Mouse (Mus musculus): Measurements from ENCODE around the gene 4930404H24Rik.
A peak's percentile ranks its signal among the peaks of the same experiment; 100 is the strongest.

The 4930404H24Rik gene

DNA sequence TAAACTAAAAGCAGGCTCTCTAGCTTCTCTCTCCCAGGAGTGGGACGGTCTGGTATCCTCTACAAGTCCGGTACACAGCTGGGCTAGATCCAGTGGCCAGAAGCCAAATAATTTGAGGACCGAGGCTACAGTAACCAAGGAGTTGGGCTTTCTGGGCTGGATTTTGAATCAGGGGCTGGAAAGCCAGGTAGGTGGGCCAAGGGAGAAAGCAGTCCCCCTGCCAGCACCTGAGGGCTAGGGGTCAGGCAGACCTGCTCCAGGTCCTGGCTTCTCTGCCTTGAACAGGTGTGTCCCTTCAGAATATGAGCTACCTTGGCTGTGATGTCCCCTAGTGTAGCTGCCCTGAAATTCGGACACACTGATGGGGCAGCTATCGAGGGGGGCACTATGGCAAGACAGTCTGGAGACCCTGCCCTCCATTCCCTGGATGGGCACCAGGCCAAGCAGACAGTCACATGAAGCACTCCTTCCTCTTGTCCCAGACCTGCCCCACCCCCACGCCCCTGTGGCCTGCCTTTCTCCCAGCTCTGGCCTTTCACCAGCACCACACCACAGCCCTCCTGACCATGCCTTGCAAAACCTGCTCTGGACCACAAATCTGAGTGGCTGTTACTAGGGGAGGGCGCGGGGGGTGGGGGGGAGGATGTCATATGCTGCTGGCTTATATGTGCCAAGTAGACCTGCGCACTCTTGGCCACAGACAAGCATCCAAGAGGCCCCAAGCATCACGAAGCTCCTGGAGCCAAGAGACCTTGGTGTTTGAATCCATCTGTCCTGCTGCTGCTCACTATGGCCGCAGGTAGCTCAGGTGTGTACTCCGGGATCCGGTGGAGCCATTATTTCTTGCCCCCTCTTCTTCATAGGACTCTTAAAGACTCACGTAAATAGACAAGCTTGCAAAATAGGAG, 20.1 kb downstream of the 4930404H24Rik start:
- no peak for DNase-seq

DNA sequence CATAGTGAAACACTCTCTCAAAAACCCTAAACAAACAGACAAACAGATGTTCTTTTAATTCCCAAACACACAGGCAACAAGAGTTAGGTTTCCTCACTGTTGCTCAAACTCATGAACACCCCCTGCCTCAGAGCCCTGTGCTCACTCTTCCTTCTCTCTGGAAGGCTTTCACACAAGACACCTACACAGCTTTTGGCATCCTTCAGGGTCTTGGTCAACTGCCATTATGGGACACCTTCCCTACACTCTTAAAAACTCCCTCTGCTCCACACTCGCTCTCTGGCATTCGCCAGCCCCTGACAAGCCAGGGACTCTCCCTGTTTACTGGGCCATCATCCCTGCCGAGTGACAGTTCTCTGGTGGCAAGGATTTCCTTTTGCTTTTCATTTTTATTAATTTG, 21.4 kb downstream of the 4930404H24Rik start:
- DNase-seq = no peak

DNA sequence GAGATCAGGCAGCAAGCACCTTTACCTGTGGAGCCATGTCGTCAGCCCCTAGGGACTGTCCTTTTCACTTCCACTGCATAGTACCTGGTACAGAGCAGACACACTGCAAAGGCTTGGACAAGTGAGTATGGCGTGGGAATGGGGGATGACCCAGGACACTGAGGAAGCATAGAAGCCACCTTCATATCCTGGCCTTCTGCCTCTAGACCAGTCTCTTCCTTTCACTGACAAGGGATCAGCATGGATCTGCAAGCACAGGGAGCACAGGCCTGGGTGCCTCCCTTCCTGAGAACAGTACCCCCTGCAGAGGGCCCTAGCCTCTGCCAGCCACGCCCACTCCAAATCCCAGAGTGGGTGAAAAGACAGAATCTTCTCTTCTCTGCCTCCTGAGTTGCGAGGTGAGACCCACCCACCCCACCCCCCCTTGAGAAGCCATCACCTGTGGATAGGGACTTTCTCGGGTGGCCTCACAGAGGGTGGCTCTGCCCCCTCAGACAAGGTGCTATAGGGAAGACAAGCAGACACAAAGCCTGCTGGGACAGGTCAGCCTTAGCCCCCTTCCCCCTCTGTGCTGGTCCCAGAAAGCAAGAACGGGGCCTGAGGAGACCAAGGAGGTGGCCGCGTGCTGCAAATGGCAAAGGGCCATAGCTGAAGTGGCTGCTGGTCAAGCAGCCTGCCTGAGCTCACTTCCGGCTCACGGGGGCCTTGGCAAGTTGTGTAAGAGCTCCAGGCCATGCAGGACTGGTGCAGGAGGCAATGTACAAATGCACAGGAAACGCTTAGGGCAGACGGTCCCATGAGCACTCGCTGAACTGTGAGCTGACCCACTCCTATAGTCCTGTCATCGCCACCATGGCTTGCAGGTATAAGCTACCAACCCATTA, 22.1 kb downstream of the 4930404H24Rik start:
- DNase-seq = no peak

DNA sequence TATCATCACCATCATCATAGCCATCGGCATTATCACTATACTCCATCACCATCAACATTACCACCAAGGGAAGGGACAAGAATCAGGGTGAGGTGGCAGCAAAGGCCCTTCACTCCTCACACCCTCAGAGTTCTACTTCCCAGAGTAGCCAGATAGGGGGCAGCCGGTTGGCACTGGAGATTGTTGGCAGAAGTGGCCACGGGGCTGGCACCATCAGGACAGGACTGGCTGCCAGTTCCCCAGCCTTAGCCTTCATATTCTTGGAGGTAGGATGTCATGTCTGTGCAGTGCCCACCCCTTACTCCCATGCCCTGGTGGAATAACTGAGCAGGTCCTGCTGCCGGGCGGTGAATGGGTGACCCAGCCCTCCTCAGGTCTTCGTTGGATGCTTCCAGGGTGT, 23.0 kb downstream of the 4930404H24Rik start:
- DNase-seq = no peak

DNA sequence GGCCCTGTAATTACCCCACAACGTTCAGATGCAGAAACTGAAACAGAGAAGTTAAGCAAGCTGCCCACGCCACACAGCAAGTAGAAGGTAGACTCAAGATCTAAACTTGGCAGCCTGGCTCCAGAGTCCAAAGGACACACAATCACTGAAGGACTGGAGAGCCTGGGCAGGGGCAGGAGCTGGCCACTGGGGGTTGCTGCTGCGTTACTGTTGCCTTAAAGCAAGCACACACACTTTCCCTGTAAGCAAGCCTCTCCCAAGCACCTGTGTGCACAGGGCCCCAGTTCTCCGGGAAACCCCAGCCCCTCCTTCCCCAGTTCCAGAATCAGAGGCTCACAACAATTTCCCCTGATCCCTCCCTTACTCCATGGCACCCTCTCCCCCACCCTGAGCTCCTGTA, 24.4 kb downstream of the 4930404H24Rik start:
- DNase-seq = no peak

DNA sequence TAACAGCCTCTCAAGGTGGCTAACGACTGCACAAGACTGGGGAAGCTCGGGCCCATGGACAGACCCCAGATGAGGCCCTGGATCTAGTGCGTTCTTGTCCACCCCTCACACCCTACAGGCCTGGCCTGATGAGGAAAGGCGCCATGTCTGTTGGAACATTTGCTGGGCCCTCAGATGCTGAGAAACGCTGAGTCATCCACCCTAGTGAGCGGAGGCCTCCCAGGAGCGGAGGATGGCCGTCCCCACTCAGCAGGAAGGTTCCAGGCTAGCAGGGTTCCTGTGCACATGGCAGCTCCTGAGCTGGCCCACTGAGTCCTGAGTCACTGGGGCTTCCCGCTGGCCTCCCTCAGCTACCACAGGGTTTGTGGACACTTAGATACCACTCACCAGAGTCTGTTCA, 27.5 kb downstream of the 4930404H24Rik start:
- DNase-seq = no peak

DNA sequence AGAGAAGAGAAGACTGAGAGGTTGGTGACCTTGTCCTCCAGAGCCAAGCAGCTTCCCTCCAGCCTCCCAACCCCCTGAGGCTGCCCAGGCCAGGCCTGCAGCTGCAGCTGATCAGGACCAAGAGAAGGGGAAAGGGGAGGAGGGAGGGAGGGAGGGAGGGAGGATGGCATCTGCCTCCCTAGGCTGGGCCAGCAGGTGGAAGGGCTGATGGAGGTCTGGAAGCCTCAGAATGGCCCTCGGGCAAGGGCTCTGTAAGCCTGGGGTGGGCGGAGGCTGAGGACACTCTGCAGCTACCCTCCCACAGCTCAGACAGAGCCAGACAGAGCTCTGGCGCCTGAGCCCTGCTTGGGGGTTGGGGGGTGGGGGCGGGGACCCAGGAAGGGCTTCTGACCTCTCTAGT, 29.7 kb downstream of the 4930404H24Rik start:
- no peak for DNase-seq

DNA sequence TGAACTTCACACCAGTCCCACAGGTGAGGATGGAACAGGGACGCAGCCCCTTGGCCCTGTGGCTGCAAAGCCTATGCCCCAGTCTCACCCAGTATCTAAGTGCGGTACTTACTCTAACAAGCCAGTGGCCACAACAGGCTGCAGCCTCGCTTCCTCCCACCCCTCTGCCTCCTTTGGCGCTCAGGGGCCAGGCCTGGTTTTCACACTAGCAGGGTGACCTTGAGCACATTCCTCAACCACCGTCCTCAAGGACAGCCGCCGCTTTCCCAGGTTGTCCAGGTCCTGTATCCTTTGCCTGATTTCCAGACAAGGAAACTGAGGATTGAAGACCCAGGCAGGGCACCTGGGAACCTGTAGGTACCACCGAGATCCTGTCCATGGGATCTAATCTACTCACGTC, 30.6 kb downstream of the 4930404H24Rik start:
- no peak for DNase-seq

DNA sequence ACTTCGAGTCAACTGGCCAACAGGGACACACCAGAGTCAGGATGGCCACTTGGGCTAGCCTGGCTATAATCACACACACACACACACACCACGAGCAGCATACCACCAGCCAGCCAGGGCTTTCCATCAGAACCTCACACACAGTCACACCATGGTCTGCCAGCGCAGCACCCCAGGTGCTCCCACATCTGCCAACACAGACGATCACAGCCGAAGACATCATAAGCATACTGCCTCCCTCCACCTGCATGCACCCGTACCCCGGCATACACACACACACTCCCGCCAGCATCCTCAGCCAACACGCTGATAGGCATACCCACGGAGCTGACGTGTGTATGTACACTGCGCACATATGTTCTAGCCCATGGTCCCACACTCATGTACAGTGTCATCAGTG, 31.1 kb downstream of the 4930404H24Rik start:
- DNase-seq = no peak

DNA sequence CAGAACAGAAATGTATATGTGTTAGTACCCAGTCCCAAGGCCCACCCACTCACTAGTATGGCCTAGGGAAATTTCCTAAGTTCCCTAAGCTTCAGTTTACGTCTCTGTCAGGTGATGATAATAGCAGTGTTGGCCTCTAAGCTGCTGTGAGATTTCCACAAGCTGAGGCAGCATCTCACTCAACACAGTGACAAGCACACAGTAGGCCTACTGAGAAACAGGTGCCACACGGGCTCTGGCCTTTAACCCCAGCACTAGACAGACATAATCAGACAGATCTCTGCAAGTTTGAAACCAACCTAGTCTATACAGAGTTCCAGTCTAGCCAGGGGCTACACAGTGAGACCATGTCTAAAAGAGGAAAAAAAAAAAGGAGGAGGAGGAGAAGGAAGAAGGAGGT, 32.1 kb downstream of the 4930404H24Rik start:
- DNase-seq = no peak

DNA sequence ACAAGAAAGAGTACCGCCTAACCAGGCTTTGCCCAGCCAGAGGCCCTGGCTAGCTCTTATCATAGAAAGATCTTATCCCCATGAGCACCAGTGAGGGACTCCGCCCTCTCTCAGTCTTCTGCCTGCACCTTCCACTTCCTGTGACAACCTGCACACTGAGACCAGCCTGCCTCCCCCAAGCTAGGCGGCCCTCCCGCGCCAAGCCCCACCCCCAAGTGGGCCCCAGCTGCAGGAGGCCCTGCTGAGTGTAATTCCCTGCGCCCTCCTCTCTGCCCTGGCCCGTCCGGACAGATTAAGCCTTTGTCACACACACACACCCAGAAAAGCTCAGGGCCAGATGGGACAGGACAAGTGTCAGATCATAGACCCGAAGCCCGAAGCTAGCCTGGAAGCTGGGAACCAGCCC, 33.3 kb downstream of the 4930404H24Rik start:
- DNase-seq = no peak

DNA sequence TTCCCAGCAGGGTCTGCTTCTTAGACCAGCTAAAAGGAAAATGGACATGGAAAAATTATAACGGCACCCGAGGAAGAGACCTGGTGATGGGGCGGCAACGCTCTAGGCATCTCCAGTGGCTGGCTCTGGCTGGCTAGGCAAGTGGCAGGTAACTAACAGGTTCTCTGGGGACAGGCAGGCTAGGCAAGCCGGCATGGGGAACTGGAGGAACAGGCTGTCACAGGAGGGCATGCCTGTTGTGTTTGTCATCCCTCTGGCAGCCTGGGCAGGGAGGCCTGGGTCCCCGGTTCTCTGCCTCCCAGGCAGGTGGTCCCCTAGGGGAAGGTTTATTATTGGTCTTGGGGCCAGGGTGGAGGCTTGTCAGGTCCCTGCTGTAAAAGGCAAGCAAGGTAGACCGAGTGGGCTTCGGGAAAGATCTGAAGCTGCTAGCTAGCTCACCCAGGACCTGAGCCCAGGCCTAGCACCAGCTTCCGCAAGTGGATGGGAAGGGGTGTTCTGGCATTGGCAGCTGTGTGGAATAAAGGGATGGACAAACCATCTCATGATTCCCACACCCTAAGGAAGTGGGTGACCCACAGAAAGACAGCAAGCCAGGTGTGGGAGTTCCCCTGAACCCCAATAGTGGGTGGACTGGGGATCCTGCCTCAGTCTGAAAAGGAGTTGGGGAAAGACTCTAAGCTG, 34.4 kb downstream of the 4930404H24Rik start:
- no peak for DNase-seq

DNA sequence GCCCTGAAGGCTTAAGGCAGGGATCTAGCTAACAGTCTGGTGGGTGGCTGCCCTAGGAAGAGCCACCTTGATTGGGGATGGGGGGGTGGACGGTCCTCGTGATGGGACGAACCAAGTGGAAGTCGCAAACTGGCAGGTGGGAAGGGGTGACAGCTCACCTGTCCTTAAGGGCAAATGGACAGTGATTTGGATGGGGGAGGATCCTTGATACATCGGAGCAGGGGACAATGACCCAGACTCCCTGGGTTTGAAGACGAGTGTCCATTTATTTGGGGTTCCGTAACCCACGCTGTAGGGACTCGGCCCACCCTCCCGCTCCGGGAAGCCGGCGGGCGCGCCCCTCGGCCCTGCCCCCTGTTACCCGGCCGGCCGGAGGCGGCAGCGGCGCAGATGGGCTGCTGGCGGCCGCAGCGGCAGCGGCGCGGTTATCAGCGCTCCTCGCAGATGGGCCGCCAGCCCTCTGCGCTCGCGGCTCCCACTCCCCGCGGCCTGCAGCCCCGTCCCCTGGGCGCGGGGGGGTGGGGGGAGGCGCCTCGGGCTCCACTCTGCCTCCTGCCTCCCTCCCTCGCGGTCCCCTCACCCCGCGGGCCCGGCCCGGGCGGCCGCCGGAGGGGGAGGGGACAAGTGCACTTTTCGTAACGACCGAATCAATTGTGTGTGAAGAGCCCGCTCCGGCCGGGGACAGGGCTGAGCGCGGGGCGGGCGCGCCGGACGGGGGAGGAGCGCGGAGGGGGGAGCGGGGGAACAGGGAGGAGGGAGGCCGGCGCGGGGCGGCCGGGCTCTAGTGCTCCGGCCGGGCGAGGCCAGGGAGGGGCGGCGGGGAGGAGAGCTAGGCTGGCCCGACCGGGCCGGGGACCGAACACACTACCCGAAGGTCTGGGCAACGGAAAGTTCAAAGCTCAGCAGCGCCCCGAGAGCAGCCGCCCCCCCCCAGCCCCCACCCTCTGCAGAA, 35.3 kb downstream of the 4930404H24Rik start:
- DNase-seq = peak; percentile 96

DNA sequence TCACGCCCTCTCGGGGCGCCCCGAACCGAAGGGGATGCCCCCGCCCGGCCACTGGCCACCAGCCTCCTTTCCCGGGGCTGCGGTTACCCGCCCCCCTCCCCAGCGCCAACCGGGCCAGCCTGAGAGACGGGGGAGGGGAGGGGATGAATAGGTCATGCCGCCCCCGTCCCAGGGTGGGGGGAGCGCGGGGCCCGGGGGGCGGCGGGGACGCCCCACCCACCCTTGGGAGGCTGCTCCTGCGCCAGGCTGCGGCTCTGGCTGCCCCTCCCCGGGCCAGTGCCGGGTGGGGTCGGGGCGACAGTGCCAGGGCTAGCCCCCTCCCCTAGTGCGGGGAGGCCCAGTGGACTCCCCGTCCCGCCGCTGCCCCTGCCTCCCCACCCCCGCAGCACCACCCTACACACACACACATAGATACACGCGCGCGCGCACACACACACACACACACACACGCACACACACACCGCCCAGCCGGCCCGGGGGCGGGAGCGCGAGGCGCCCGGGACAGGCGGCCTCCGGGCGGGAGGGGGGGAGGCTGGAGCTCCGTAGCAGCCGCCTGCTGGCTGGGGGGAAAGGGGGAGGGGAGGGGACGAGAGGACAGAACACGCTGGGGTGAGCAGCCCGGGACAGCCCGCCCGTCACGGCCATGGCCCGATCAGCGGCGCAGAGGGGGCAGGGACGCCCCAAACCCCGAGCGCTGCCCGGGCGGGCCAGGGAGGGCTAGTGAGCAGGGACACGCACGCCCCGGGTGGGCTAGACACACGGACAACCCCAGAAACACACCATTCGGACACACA, 36.2 kb downstream of the 4930404H24Rik start:
- DNase-seq = peak; percentile 95

DNA sequence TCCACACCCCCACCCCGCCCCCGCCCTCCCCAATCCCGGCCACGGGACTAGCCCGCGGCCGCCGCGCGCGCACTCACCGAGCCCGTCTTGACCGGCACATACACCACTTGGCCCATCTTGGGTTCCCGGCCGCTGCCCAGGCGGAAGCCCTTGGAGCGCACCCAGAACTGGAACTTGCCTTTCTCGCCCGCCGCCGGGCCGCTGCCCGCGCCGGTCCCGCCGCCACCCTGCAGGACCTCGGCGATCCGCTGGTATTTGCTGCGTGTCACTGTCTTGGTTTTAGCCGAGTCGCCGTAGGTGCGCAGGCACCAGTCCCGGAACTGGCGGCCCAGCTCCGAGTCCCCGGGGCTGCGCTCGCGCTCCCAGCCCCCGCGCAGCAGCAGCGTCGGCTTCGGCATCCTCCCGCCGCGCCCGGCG, 36.8 kb downstream of the 4930404H24Rik start:
- DNase-seq = peak; percentile 96

DNA sequence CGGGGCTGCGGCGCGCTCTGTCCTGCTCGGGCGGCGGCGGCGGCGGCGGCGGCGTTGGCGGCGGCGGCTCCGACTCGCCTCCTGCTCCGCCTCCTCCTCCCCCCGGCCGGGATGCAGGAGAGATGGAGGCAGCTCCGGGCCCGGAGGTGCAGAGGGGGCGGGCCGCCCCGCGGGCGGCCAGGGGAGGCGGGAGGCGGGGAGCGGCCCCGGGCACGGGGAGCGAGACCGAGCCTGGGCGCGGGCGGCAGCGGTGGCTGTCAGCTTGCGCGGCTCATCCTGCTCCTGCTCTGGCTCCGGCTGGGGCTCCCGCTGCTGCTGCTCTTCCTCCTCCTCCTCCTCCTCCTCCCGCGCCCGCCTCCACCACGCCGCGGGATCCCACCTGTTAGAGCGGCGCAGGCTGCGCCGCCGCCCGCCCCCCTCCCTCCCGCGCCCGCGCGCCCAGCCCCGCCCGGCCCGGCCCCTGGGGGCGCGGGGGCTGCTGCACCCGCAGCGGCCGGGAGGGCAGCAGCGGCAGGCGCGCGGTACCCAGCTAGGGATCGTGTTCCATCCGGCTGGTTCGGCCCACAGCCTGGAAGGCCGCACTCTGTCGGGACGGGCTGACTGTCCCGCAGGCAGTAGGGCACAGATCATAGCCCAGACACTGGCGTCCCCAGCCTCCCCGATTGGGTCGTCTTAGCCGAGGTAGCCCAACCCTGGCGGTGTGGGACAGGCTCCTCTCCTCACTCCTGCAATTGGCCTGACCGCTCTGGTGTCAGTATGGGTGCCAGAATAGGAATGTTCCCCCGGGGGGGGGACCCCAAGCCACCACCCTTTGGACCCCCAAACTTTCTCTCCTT, 37.6 kb downstream of the 4930404H24Rik start, which contains the start of gene Nol4l:
Gene Nol4l (minus strand): TSS at position 41 of the 836 bp plus-strand sequence.
- no peak for DNase-seq

DNA sequence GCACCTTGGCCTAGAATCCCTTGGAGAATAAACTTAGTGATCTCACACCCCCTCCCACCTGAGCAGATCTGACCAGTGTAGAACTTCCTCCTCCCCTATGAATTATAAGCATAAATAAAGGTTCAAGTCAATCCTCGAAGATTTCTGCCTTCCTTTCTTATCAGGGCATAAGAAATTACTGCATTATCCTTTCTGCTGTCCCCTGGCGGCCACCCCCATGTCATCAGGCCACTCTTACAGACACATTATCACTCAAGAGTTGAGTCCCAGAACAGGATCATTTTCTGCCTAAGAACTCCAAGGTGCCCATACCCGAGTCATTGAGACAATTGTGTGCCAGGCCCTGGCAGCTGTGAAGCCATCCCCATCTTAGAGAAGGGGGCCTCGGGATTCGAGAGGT, 38.4 kb downstream of the 4930404H24Rik start:
- no peak for DNase-seq

DNA sequence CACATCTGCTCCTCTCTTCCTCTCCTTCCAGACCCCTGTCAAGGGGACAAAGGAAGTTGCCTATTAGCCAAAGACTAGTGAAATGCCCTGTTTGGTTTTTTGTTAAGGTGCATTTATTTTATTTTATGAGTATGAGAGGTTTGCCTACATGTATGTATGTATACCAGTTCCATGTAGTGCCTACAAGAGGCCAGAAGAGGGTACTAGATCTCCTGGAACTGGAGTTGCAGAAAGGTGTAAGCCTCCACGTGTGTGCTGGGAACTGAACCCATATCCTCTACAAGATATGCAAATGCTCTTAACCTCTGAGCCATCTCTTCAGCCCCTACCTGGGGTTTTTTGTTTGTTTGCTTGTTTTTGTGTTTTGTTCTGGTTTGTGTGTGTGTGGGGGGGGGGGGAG, 41.4 kb downstream of the 4930404H24Rik start:
- no peak for DNase-seq

DNA sequence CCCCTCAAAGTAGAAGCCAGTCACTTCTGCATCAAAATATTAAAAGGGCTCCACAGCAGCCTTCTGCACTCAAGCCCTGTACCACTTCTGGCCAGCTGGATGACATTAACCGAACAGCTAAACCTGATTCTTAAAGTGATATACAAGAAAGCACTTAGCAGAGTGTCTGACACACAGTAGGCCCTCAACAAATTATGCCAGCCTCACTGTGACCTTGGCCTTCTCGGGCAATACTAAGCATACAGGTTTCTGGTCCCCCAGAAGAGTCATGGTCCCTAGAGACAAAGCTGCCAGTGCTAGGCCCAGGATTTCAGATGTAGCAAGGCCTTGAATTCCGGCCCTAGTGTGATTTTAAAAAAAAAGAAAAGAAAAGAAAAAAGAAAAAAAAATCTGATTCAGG, 46.3 kb downstream of the 4930404H24Rik start:
- no peak for DNase-seq
